Mouse (Mus musculus): ENCODE data around the gene Ddx6.

GRCm38 (mm10) chr9:44621114-44621513 lies 16.4 kb downstream of the Ddx6 start:
- no peak for TF ChIP-seq CEBPB (IDR thresholded peaks at IDR 0.05; ENCODE audit: low read depth)
- TF ChIP-seq MYOG (IDR thresholded peaks at IDR 0.05; ENCODE audit: control insufficient read depth, extremely low read depth, insufficient read length) = no peak
- TF ChIP-seq CTCF (IDR thresholded peaks at IDR 0.05; ENCODE audit: control insufficient read depth, insufficient read depth, insufficient read length) = no peak
- TF ChIP-seq MYOD1 (IDR thresholded peaks at IDR 0.05; ENCODE audit: control insufficient read depth, insufficient read length, low read depth) = peak; percentile 34
- TF ChIP-seq MAX (IDR thresholded peaks at IDR 0.05) = no peak
- no peak for TF ChIP-seq USF1 (IDR thresholded peaks at IDR 0.05; ENCODE audit: low read depth)
- no peak for TF ChIP-seq FOSL1 (IDR thresholded peaks at IDR 0.05; ENCODE audit: insufficient read depth, low read length, poor library complexity, severe bottlenecking)

Data from C2C12 (cell line).